Mouse (Mus musculus): ENCODE measurements around the gene Ggt6. TPM values are rescaled to one million over a fixed set of nuclear protein-coding genes. Genes with fewer than 3 reads are reported as not detected.

Gene Ggt6
- polyA plus RNA-seq, 1 experiment = 0.12 TPM

DNA sequence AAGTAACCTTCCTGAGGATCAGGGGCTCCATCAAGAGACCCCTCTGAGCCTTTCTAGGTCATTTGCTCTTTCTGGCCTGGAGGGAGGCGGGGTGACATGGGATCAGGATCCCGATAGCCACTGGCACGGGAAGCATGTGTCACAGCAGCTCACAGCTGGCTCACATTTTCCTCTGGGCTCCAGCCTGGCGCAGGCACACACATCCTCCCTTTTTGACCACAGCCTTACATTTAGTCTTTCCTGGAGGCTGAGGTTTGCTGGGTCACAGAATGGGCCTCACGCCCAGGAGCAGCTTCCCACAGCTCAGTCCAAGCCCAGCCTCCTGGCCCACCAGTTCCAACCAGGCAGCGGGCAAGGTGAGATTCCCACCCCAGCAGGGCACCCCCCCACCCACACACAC is 42.9 kb downstream of the Ggt6 start:
- TF ChIP-seq POLR2A (IDR thresholded peaks at IDR 0.05; ENCODE audit: borderline replicate concordance, extremely low read depth, insufficient read depth, insufficient read length, poor library complexity, severe bottlenecking) = no peak
- TF ChIP-seq CTCF (IDR thresholded peaks at IDR 0.05; ENCODE audit: borderline replicate concordance, extremely low read depth, insufficient read depth, insufficient read length) = no peak
- DNase-seq (ENCODE audit: low read depth) = no peak

DNA sequence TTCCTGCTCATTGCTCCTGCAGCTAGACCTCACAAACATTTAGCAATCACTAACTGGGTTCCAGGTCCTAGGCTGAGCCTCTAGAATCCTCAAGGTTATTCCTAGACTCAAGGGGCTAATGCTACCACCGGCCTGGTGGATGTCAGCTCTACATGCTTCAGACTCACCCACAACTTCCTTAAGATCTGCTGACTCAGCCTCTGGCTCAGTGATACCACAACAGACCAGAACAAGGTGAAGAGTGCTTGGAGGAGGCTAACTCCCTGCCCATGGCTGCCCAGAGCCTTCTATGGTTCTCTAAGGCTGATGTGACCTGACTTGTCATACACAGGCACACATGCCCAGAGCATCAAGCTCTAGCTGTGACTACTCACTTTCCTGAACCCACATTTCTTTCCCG is 44.2 kb downstream of the Ggt6 start:
- DNase-seq (ENCODE audit: low read depth) = no peak
- TF ChIP-seq CTCF (IDR thresholded peaks at IDR 0.05; ENCODE audit: borderline replicate concordance, extremely low read depth, insufficient read depth, insufficient read length) (no peak), POLR2A (IDR thresholded peaks at IDR 0.05; ENCODE audit: borderline replicate concordance, extremely low read depth, insufficient read depth, insufficient read length, poor library complexity, severe bottlenecking) (no peak)

DNA sequence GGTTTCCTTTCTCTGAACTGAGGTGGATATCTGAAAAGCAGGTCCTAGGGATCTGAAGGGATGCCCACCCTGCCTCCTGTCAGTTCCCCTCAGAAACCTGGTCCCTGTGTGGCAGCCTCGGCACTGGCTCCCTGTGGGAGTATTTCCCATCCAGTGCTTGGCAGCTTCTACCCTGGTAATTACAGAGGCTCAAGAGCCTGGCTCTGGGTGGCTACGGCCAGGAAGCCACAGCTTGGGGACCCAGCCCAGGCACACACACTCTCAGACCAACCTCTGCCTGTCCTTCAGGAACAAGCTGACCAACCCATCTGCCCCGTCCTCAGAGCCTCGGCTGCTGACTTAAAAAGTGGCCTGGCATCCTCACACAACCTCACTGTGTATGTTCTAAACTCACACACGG is 46.0 kb downstream of the Ggt6 start:
- no peak for DNase-seq (ENCODE audit: low read depth)
- no peak for TF ChIP-seq POLR2A (IDR thresholded peaks at IDR 0.05; ENCODE audit: borderline replicate concordance, extremely low read depth, insufficient read depth, insufficient read length, poor library complexity, severe bottlenecking)
- no peak for TF ChIP-seq CTCF (IDR thresholded peaks at IDR 0.05; ENCODE audit: borderline replicate concordance, extremely low read depth, insufficient read depth, insufficient read length)

GRCm38 (mm10) chr11:72481952-72482351 is 46.6 kb downstream of the Ggt6 start:
- no peak for TF ChIP-seq CTCF (IDR thresholded peaks at IDR 0.05; ENCODE audit: borderline replicate concordance, extremely low read depth, insufficient read depth, insufficient read length)
- no peak for TF ChIP-seq POLR2A (IDR thresholded peaks at IDR 0.05; ENCODE audit: borderline replicate concordance, extremely low read depth, insufficient read depth, insufficient read length, poor library complexity, severe bottlenecking)
- no peak for DNase-seq (ENCODE audit: low read depth)

- DNase-seq (ENCODE audit: low read depth) = no peak
- TF ChIP-seq CTCF (IDR thresholded peaks at IDR 0.05; ENCODE audit: borderline replicate concordance, extremely low read depth, insufficient read depth, insufficient read length) = no peak
- no peak for TF ChIP-seq POLR2A (IDR thresholded peaks at IDR 0.05; ENCODE audit: borderline replicate concordance, extremely low read depth, insufficient read depth, insufficient read length, poor library complexity, severe bottlenecking)
Measured at GRCm38 (mm10) chr11:72484549-72484948, 49.2 kb downstream of the Ggt6 start.

DNA sequence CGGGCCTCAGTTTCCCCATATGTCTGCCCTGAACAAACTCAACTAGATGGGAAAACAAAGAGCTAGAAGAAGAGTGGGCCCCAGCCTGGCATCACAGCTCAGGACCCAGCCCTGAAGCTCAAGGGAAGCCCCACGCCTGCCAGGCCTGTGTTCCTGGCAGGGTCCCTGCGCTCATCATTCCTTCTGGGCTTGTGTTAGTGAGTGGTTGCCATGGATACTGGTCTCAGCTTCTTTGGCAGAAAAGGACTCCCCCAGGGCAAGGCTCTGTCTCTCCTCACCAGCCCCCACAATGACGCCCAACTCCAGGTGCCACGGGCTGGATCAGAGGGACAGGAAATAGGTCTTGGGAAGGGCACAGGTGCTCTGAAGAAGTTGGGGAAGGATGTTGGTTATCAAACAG is 49.8 kb downstream of the Ggt6 start:
- TF ChIP-seq POLR2A (IDR thresholded peaks at IDR 0.05; ENCODE audit: borderline replicate concordance, extremely low read depth, insufficient read depth, insufficient read length, poor library complexity, severe bottlenecking) (no peak), CTCF (IDR thresholded peaks at IDR 0.05; ENCODE audit: borderline replicate concordance, extremely low read depth, insufficient read depth, insufficient read length) (no peak)
- peak; percentile 80 for DNase-seq (ENCODE audit: low read depth)

DNA sequence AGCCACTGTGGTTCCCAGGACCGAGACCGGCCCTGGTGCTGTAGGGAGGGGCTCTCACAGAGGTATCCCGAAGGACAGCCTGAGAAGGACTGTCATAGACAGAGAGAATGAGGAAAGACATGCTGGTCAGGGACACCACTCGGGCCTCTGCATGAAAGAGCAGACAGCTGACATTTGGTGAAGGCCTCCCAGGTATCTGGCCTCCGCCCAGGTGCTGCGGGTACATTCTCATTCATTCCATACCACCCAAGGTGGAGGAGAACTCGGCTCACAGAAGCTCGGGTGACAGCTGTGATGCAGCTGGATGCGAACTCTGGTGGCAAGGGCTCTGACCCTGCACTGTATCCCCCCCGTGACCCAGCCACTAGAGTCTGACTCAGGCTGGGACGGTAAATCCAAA is 50.6 kb downstream of the Ggt6 start:
- TF ChIP-seq POLR2A (IDR thresholded peaks at IDR 0.05; ENCODE audit: borderline replicate concordance, extremely low read depth, insufficient read depth, insufficient read length, poor library complexity, severe bottlenecking) = no peak
- TF ChIP-seq CTCF (IDR thresholded peaks at IDR 0.05; ENCODE audit: borderline replicate concordance, extremely low read depth, insufficient read depth, insufficient read length) = no peak

DNA sequence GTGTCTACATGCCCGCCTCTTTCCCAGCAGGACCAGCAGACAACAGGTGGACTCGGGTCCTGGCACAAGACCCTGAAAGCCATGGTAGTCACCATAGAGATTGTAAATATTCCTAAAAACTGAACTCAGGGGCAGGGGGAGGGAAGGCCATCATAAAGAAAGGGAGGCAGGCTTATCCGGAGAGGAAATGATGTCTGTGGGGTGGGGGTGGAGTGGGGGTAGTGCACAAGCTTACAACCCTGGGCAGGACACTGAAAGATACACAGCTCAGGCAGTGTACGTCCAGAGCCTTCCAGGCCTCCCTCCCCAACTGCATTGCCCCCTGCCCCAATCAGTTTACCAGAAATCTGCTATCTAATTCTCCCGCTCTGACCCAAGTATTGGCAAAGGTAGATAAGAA is 51.8 kb downstream of the Ggt6 start:
- no peak for DNase-seq (ENCODE audit: low read depth)
- TF ChIP-seq POLR2A (IDR thresholded peaks at IDR 0.05; ENCODE audit: borderline replicate concordance, extremely low read depth, insufficient read depth, insufficient read length, poor library complexity, severe bottlenecking) = no peak
- TF ChIP-seq CTCF (IDR thresholded peaks at IDR 0.05; ENCODE audit: borderline replicate concordance, extremely low read depth, insufficient read depth, insufficient read length) = no peak

More for the DNA sequence above, 50.6 kb downstream of the Ggt6 start:
- DNase-seq (ENCODE audit: low read depth) = no peak

DNA sequence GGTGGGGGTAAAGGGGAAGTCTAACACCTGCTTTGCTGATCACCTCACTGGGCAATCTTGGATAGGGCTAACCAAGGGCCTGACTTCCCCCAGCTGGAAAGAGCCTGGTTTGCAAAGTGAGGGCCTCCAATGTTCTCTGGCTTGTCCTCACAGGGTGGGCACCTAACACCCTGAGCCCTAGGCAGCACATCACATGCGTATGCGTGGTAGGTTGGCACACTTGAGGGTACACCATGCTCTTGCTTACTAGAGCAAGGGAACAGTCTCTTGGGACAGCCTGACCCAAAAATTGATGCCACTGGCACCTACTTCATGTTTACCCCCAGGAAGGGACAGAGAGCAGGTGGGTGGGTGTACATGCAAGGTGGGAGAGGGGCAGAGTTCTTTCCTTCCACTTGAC is 52.4 kb downstream of the Ggt6 start:
- no peak for DNase-seq (ENCODE audit: low read depth)
- TF ChIP-seq POLR2A (IDR thresholded peaks at IDR 0.05; ENCODE audit: borderline replicate concordance, extremely low read depth, insufficient read depth, insufficient read length, poor library complexity, severe bottlenecking) (no peak), CTCF (IDR thresholded peaks at IDR 0.05; ENCODE audit: borderline replicate concordance, extremely low read depth, insufficient read depth, insufficient read length) (no peak)

Other genes starting within 250 kb of the Ggt6 start
- gene Gm43951, start 228.7 kb upstream of the Ggt6 start, polyA plus RNA-seq (2012; rRNA removed) = 3.2 and 6.6 TPM in 2 replicates
- gene 4933427D14Rik, start 228.1 kb upstream of the Ggt6 start, polyA plus RNA-seq (2012; rRNA removed) = 28.2 and 31.3 TPM in 2 replicates
- gene Txndc17, start 228.0 kb upstream of the Ggt6 start, polyA plus RNA-seq (2012; rRNA removed) = 66.5 and 78.4 TPM in 2 replicates
- gene Med31, start 219.9 kb upstream of the Ggt6 start, polyA plus RNA-seq (2012; rRNA removed) = 33.8 and 52.6 TPM in 2 replicates
- 0.93 and 2.8 TPM in 2 replicates for gene Slc13a5, start 168.3 kb upstream of the Ggt6 start, polyA plus RNA-seq (2012; rRNA removed)
- 0.62 and 1.4 TPM in 2 replicates for gene Xaf1, start 133.9 kb upstream of the Ggt6 start, polyA plus RNA-seq (2012; rRNA removed)
- not detected in 2 replicates for gene Fbxo39, start 121.1 kb upstream of the Ggt6 start, polyA plus RNA-seq (2012; rRNA removed)
- gene Tekt1, start 73.1 kb upstream of the Ggt6 start, polyA plus RNA-seq (2012; rRNA removed) = 2.7 and 4.1 TPM in 2 replicates
- gene Smtnl2, start 23.8 kb upstream of the Ggt6 start, polyA plus RNA-seq (2012; rRNA removed) = 2.1 and 3.4 TPM in 2 replicates
- gene Mybbp1a, start 5.8 kb downstream of the Ggt6 start, polyA plus RNA-seq (2012; rRNA removed) = 67.9 and 74.7 TPM in 2 replicates
- gene Spns2, start 54.4 kb downstream of the Ggt6 start, polyA plus RNA-seq (2012; rRNA removed) = 46.0 and 49.0 TPM in 2 replicates
- gene Spns3, start 115.0 kb downstream of the Ggt6 start, polyA plus RNA-seq (2012; rRNA removed) = 0.08 and 0.19 TPM in 2 replicates
- 48.5 and 52.2 TPM in 2 replicates for gene Ube2g1, start 171.8 kb downstream of the Ggt6 start, polyA plus RNA-seq (2012; rRNA removed)